Mouse (Mus musculus) lung, postnatal 0 days (tissue): ENCODE data around the gene Rnf182.

Experiments
- CTCF ChIP-seq: IDR thresholded peaks from 2 replicates; pipeline ENCODE4 v1.5.1; 2016; ENCODE audit warnings: antibody characterized with exemption, mild to moderate bottlenecking
- EP300 ChIP-seq: IDR thresholded peaks from 2 replicates; pipeline ENCODE4 v1.6.1; 2016; ENCODE audit warnings: antibody characterized with exemption, mild to moderate bottlenecking, control low read depth

DNA sequence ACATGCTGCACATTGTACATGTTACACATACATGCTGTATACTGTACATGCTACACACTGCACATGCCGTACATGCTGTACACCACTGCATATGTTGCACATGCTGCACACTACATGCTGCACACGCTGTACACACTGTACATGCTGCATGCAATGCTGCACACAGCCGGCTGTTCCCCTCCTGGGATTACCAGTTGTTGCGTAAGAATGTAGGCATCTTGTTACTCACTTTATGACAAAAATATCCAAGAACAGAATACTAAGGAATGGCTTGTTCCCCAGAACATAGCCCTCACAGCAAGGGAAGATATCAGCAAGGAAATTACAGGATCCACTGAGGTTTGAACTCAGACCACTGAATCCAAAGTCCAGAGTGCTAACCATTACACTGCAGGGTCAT lies 47.7 kb downstream of the Rnf182 start:
- TF ChIP-seq CTCF (no peak), EP300 (no peak)
